In genomic region chr12:112592985-112593734, GRCm38 (mm10) we compare ENCODE assay signal across 9 mouse cellular contexts. TPM values are rescaled to one million over a fixed set of nuclear protein-coding genes. Genes with fewer than 3 reads are reported as not detected.
DNase-seq lines count a peak whose midpoint lies in the region; ATAC-seq and TF ChIP-seq lines count a peak whose summit lies in the region.
"Had no signal": no experiment of that assay in that cellular context is flagged by ENCODE, and none has a peak within 500 bp of the region (broad histone marks: within the 10 kb centered on the region; RNA-seq: fewer than 3 reads in every experiment).

No protein-coding gene starts in this region.

- intact Hi-C loops in gastrocnemius, adult 2 months (cut with DNase I) = no loop called here

- TF ChIP-seq CTCF in gastrocnemius, adult 2 months (IDR thresholded peaks at IDR 0.05) = no peak

- peaks cover 13% of the 10 kb centered on the region for H3K27me3 ChIP-seq in limb, embryonic 13.5 days
- H3K27me3 ChIP-seq in limb, embryonic 10.5 days (ENCODE audit: low read depth, poor library complexity, severe bottlenecking) = peaks cover 30% of the 10 kb centered on the region
- H3K27me3 ChIP-seq in liver, embryonic 12.5 days (replicated peaks) = peaks cover 21% of the 10 kb centered on the region

- H3K4me2 ChIP-seq in limb, embryonic 13.5 days (replicated peaks) = no peak overlapping the region
- no peak overlapping the region for H3K4me2 ChIP-seq in liver, embryonic 12.5 days
- H3K4me2 ChIP-seq: neural tube, embryonic 15.5 days had no signal

- WGBS in limb, embryonic 13.5 days = 80% methylated on average over 21 of the region's 21 CpGs
- 81% methylated on average over 21 of the region's 21 CpGs for WGBS in limb, embryonic 10.5 days
- 63% methylated on average over 21 of the region's 21 CpGs for WGBS in liver, embryonic 12.5 days (ENCODE audit: insufficient replicate concordance)

- DNase-seq in gastrocnemius, adult 2 months = peak; percentile 80
- DNase-seq in gastrocnemius, postnatal 10 days = no peak
- DNase-seq in limb, embryonic 10.5 days (ENCODE audit: low spot score) = no peak
- DNase-seq in Muller cell, postnatal 12 days (ENCODE audit: inconsistent ontology term) = peak; percentile 72
- DNase-seq in thymus, postnatal 4 days = no peak
- DNase-seq in cerebellum, adult 8-10 months = no peak

- peak overlapping the region; percentile 13; the same call in 1 of the 2 replicates for H3K9ac ChIP-seq in limb, embryonic 13.5 days
- no peak overlapping the region for H3K9ac ChIP-seq in liver, embryonic 12.5 days
- H3K9ac ChIP-seq: neural tube, embryonic 15.5 days had no signal

- H3K4me3 ChIP-seq in gastrocnemius, adult 2 months = peak overlapping the region; percentile 85
- no peak overlapping the region for H3K4me3 ChIP-seq in limb, embryonic 13.5 days
- H3K4me3 ChIP-seq in limb, embryonic 10.5 days = no peak overlapping the region
- H3K4me3 ChIP-seq in liver, embryonic 12.5 days = no peak overlapping the region
- H3K4me3 ChIP-seq: neural tube, embryonic 15.5 days had no signal

- H3K4me1 ChIP-seq in limb, embryonic 13.5 days = peaks cover 61% of the 10 kb centered on the region
- peaks cover 59% of the 10 kb centered on the region for H3K4me1 ChIP-seq in limb, embryonic 10.5 days
- H3K4me1 ChIP-seq in liver, embryonic 12.5 days = peaks cover 79% of the 10 kb centered on the region

- peak overlapping the region; percentile 79 for H3K27ac ChIP-seq in gastrocnemius, adult 2 months
- no peak overlapping the region for H3K27ac ChIP-seq in limb, embryonic 13.5 days
- no peak overlapping the region for H3K27ac ChIP-seq in limb, embryonic 10.5 days
- H3K27ac ChIP-seq in liver, embryonic 12.5 days = 0 out of 2 replicates have a peak overlapping the region, but pooled peaks have one; percentile 27
- H3K27ac ChIP-seq: neural tube, embryonic 15.5 days had no signal

- H3K36me3 ChIP-seq in limb, embryonic 13.5 days = no peaks in the 10 kb centered on the region
- H3K36me3 ChIP-seq in limb, embryonic 10.5 days = no peaks in the 10 kb centered on the region
- H3K36me3 ChIP-seq in liver, embryonic 12.5 days = no peaks in the 10 kb centered on the region
- H3K36me3 ChIP-seq: neural tube, embryonic 15.5 days had no signal

- no peaks in the 10 kb centered on the region for H3K9me3 ChIP-seq in limb, embryonic 13.5 days
- no peaks in the 10 kb centered on the region for H3K9me3 ChIP-seq in limb, embryonic 10.5 days (replicated peaks)
- H3K9me3 ChIP-seq in liver, embryonic 12.5 days (replicated peaks) = no peaks in the 10 kb centered on the region
- H3K9me3 ChIP-seq: neural tube, embryonic 15.5 days had no signal

- no peak for ATAC-seq in limb, embryonic 13.5 days (ENCODE audit: low FRiP score, low read depth)
- no peak for ATAC-seq in liver, embryonic 12.5 days

RNA-seq across cellular contexts. Expression of gene Inf2, which starts 4.6 kb away (rescaled TPM):
- 10 to 100 TPM in 1 of 2 experiments, 1 to 10 TPM in 1; 8.2 to 13.0 TPM for total RNA-seq in gastrocnemius, adult 2 months (2021)
- total RNA-seq in gastrocnemius, postnatal 10 days (2021) = 10 to 100 TPM; 16.8 to 22.5 TPM
- polyA plus RNA-seq in limb, embryonic 13.5 days (2015; fragmentation: Nextera tagmentation; extraction: Ambion mirVana) = 4.2 and 5.5 TPM in 2 replicates
- polyA plus RNA-seq in limb, embryonic 10.5 days (2016; fragmentation: Nextera tagmentation; extraction: Ambion mirVana) = 1.3 and 1.6 TPM in 2 replicates
- 2.2 and 2.7 TPM in 2 replicates for polyA plus RNA-seq in liver, embryonic 12.5 days (2016; fragmentation: Nextera tagmentation; extraction: Ambion mirVana)

RNA-seq across cellular contexts. Expression of gene Adssl1, which starts 26.7 kb away (rescaled TPM):
- total RNA-seq in gastrocnemius, adult 2 months (2021) = 1,000 to 10,000 TPM; 1,028 to 1,061 TPM
- total RNA-seq in gastrocnemius, postnatal 10 days (2021) = 100 to 1,000 TPM; 340 to 358 TPM
- 12.8 and 14.7 TPM in 2 replicates for polyA plus RNA-seq in limb, embryonic 13.5 days (2015; fragmentation: Nextera tagmentation; extraction: Ambion mirVana)
- 1.9 and 3.0 TPM in 2 replicates for polyA plus RNA-seq in limb, embryonic 10.5 days (2016; fragmentation: Nextera tagmentation; extraction: Ambion mirVana)
- 5.2 and 5.6 TPM in 2 replicates for polyA plus RNA-seq in liver, embryonic 12.5 days (2016; fragmentation: Nextera tagmentation; extraction: Ambion mirVana)

RNA-seq across cellular contexts. Expression of gene Siva1, which starts 51.3 kb away (rescaled TPM):
- 10 to 100 TPM; 18.6 to 25.3 TPM for total RNA-seq in gastrocnemius, adult 2 months (2021)
- 10 to 100 TPM; 27.2 to 28.1 TPM for total RNA-seq in gastrocnemius, postnatal 10 days (2021)
- 246 and 251 TPM in 2 replicates for polyA plus RNA-seq in limb, embryonic 13.5 days (2015; fragmentation: Nextera tagmentation; extraction: Ambion mirVana)
- 359 and 361 TPM in 2 replicates for polyA plus RNA-seq in limb, embryonic 10.5 days (2016; fragmentation: Nextera tagmentation; extraction: Ambion mirVana)
- polyA plus RNA-seq in liver, embryonic 12.5 days (2016; fragmentation: Nextera tagmentation; extraction: Ambion mirVana) = 126 and 137 TPM in 2 replicates

Comparison
In these comparisons a context has a peak if more than half of its experiments do, and no peak if none do; other contexts are left out.
1. DNase-seq: peak in gastrocnemius, adult 2 months (single experiment) and Muller cell, postnatal 12 days (single experiment); none in gastrocnemius, postnatal 10 days (single experiment), limb, embryonic 10.5 days (single experiment), thymus, postnatal 4 days (single experiment) and cerebellum, adult 8-10 months (single experiment).
2. H3K27ac ChIP-seq: peak in gastrocnemius, adult 2 months (single experiment) and liver, embryonic 12.5 days (single experiment); none in limb, embryonic 13.5 days (single experiment) and limb, embryonic 10.5 days (single experiment).